Mouse (Mus musculus) kidney, adult 8-10 months (tissue): ENCODE measurements around the gene Idi1.
"Not testable (repeated sequence)": the region's sequence is repeated elsewhere in the genome, so short reads cannot be mapped to it uniquely, and the experiment has no call there.

Experiments
- DNase-seq, 2 experiments: peaks; one replicate each; pipeline ENCODE4 v3.0.0; 2022

The Idi1 gene

DNA sequence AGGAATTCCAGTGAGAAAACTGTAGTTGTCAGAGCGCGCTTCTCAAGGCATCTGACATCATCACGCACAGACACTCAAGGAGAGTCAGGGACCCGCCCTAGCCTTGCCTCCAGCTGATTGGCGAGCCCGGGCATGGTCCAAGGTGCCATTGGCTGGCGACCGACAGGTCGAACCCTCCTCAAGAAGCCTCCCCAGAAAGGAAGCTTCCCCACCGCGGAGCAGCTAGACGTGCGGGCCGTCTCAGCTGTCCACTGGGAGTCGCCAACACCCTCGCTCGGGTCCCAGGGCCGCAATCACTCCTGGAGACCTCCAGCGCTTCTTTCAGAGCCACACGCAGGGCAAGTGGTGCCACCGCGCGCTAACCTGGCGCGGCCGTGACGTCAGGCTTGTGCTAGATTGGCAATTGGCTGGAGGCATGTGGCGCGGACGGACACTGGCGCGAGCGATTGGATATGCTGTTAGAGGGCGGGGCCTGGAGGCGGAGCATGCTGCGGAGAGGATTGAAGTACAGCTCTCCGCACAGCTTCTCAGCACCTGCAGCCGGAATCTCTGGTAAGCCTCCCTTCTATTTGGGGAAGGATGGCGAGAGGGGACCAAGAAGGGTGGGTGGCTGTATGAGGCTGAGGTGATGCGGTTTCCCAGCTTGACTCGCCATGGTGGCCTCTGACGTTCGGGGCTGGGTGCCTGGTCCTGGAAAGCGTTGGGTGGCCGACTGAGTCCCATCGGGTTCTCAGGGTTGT is at the start of gene Idi1:
Gene Idi1, plus strand, starts transcription at position 57 of the 740 bp plus-strand sequence.
- peak; percentile 96 to 97 for DNase-seq

DNA sequence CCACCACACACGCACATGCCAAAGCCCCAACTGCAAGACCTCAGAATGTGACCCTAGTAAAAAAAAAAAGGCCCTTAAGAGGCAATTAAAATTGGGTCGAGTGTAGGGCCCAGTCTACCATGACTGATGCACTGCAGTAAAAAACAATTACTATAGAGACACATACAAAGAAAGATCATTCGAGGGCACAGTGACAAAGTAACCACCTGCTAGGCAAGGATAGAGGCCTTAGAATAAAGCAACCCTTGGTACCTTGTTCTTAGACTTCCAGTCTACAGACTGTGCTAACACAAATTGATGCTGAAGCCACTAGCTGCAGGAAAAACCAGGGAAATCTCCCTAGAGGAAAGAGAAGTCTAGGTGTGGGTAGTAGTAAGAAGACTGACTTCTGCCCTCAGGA is 46.9 kb upstream of the Idi1 start:
- no peak for DNase-seq

DNA sequence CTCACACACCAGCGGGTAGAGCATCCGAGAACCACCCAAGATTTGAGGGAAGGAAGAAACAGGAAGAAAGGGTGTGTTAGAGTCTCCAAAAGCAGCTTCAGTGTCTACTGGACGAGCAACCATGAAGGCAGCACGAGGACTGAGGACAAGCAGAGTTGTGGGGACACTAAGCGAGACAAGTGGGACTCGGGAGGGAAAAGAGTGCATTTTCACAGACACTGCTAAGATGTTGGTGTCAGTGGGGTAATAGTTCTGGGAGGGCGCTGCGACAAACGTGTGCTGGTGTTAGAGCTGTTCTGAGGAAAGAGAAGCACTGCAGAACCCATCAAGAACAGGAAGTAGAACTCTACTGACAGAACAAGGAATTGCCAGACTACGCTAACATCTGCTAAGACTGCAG is 46.2 kb upstream of the Idi1 start:
- DNase-seq, result no peak

DNA sequence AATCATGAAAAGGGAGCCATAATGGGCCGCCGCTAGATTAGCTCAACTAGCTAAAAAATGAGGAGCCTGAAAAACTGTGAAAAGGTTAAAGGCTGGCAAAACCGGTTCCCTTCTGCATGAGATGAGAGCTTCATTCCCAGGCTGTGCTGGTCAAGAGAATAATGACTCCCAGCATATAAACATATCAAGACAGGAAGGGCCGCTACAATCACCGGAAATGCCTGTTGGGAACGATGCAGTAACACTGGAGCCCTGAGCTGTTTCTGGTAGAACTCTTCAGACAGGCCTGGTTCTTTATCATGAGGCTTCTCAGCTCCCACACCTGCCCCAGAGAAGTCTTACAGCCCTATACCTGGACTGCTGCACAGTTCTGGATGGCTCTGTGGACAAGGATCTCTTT is 45.4 kb upstream of the Idi1 start:
- peak; percentile 41 to 45 for DNase-seq

DNA sequence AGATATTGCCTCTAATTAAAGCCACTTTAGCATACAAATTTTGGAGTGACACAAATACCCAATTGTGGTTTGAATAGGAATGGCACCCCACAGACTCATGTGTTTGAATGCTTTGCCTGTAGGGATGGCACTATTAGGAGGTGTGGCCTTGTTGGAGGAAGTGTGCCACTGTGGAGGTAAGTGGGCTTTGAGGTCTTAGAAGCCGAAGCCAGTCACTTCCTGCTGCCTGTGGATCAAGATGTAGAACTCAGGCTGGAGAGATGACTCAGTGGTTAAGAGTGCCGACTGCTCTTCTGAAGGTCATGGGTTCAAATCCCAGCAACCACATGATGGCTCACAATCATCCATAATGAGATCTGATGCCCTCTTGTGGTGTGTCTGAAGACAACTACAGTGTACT is 44.4 kb upstream of the Idi1 start:
- DNase-seq, result no peak

DNA sequence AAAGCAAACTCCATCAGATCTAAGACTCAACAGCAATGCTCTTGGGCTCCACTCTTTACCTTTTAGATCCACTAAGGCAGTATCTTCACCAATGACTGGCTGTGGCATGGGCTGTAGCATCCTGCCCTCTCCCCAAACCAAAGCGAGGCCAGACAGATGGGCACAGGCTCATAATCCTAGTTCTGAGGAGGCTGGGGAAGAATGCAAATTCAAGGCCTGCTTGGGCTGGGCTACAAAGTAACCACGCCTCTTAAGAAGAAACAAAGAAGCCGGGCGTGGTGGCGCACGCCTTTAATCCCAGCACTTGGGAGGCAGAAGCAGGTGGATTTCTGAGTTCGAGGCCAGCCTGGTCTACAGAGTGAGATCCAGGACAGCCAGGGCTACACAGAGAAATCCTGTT is 43.5 kb upstream of the Idi1 start:
- DNase-seq, result not testable (repeated sequence)

DNA sequence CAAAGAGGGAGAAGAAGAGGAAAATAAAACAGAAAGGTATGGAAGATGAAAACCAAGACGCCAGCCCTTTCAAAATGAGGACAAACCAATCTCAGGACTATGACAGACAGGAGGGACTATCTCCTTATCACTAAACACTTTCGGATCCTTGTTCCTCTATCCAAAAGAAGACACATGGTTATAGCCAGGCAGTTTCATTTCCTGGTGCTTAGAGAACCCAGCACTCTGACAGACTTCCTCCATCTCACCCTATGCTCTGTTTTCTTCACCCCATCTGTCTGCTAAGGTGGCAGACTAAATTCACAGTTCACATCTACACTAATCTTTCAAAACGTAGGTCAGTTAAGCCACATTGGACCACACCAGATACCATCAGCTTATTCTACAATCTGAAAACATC is 43.0 kb upstream of the Idi1 start:
- DNase-seq, result no peak

DNA sequence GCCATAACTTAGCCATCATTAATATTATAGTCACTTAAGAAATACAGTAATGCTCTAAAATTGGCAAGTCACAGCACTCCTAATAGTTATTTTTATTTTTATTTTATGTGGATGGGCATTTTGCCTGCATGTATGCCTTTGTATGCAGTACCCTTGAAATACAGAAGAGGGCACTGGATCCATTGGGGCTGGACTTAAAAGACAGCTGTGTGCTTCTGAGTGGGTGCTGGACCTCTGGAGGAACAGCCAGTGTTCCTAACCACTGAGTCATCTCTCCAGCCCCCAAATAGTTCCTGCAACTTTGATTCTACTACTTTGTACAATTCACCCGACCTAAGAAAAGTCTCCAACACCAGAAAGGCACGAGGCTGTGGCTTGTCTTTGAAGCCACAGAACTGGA is 37.6 kb upstream of the Idi1 start:
- DNase-seq, result peak in 1 of 2 experiments; percentile 16

DNA sequence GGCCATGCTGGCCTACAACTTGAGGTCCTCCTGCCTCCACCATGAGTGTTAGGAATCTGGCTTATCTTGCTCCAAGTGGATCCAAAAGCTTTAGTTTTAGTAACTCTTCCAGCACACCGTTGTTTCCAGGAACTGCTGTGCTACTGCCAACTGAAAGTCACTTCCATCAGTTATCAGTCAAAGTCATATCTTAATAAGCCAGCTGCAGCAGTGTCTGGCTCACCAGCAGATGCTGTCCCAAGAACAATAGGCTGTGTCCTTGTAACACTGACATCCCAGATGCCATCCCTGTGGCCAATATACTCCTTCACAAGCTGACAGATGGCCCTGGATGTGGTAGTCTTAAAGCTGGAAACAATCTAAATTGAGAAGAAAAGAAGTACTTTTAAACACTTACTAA is 36.0 kb upstream of the Idi1 start:
- no peak for DNase-seq

DNA sequence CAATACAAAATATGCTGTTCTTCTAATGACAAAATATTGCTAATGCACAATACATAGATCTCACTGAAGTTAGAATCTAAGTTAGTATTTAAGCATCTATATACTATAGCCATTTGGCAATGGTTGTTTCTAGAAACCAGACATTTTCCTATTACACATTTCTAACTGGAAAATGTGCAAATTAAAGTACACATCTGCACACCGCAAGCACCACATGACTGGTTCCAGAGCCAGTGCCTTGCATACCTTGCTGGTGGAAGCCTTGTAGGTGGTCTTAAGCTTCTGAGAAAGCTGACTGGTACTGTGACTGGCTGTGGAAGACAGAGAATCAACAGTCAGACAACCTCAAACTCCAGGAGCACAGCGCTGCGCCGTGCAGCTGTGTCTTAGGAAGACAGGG is 31.9 kb upstream of the Idi1 start:
- DNase-seq, result no peak

DNA sequence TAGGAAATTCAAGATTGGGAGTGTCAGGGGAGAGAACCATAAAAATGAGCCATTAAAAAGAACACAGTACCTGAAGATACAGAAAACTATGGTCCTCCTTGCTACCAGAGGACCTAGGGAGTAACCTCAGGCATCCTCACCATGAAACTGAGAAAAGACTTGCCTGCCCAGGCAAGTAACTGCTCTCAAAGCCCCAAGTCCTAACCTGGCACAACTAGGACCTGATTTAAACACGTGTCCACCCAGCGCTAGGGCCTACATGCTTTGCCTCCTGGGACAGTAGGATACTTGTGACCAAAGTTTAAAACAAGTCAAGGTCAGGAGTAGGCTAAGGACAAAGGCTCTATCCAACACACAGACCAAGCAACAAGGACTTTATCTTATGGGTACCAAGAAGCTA is 30.5 kb upstream of the Idi1 start:
- DNase-seq, result no peak

DNA sequence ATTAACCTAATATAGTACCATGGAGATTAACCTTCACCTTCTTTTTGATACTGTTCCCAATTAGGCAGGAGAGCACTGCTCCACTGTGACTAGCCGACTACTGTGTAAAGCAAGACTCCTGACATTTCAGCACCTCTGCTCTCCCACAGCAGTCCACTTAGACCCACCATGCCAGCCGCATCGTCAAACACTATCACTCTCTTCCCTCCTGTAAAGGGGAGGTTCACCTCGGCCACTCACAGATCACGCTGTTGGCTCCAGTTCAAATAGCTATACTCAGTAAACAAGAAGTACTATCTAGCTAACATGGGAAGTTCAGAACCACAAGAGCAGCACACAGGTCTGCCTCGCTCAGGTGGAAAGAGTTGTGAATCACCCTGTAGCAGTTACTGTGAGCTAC is 26.8 kb upstream of the Idi1 start:
- no peak for DNase-seq

DNA sequence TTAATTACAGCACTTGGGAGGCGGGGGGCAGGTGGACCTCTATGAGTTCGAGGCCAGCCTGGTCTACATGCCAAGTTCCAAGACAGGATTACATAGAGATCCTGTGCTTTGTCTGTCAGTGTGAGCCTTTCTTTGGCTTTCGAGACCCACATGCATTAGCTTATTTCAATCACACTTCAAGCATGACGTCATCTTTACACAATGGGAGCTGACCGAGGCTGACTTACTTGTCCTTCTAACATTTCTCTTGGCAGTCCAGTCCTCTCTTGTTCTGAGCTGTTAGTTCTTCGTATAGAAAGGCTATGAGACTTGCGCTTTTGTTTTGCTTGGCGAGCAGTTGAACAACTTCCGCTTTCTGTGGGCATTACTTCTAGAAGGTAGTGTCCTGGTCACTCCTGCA is 24.4 kb upstream of the Idi1 start:
- DNase-seq, result no peak

DNA sequence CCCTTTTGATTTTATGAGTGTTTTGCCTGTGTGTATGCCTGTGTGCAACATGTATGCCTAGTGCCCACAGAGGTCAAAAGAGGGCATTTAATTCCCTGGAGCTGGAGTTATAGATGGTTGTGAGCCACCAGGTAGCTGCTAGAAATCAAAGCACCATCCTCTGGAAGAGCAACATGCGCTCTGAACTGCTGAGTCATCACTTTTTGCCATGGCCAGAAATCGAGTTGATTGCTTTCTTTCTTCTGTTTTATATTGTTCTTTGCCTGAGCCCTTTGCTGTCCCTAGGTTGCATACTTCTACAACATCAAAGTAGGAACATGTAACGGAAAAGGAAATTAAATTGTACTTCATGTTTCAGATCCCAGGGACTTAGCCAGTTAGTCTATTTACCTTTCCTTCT is 20.3 kb upstream of the Idi1 start:
- no peak for DNase-seq

DNA sequence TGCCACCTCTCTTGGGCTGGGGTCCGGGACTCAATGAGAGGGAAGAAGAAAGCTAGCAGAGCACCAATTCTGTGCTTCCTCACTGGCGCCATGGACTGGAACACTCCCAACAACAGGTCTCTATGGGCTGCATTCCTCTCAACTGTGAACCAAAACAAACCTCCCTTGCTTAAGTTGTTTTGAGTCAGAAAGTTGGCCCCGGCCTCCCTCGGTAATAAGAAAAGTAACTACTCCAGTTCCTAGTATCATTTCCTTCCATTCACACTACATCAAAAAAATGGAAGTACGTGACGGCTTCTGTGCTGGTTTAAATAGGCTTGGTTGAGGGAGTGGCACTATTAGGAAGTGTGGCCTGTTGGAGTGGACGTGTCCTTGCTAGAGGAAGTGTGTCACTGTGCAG is 18.7 kb upstream of the Idi1 start:
- DNase-seq, result peak; percentile 35 to 45

DNA sequence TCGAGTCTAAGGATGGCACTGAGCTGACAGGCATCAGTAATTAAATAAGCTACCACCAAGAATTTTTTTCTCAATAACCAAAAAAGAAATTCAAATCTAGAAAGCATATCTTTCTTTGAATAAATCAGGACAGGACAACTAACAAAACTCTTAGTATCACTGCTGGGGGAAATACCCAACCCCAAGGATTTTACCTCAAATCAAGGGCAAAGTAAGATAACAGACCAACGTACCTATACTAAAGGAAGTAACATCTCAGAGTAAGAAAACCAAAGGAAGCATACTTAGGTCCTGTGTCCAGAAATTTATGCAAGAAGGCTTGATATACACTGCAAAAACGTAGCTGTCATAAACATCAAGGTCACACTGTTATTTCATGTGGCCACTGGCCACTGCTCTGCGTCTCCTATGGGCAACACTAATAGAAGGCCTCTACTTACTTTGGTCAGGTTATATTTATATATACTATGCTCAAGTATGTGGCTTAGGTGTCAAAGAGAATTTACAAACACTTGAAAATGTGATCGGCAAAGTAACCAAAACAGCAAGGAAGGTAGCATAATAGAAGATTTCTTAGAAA is 15.6 kb upstream of the Idi1 start:
- no peak for DNase-seq

DNA sequence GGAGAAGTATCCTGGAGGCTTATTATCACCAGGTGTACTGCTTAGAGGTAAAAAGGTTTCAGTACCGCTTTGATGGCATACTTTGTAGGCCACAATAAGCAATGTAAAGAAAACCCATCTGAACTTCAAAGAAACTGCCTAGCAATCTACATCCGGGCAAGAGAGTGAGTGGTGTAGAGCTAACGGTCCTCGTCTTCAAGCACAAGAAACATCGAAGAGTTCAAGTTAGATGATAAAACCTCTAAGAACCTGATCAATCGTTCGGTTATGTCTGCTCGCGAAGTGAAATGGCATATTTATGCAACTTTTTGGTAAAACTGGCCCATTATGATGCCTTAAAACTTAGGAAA is 15.2 kb upstream of the Idi1 start:
- no peak for DNase-seq

DNA sequence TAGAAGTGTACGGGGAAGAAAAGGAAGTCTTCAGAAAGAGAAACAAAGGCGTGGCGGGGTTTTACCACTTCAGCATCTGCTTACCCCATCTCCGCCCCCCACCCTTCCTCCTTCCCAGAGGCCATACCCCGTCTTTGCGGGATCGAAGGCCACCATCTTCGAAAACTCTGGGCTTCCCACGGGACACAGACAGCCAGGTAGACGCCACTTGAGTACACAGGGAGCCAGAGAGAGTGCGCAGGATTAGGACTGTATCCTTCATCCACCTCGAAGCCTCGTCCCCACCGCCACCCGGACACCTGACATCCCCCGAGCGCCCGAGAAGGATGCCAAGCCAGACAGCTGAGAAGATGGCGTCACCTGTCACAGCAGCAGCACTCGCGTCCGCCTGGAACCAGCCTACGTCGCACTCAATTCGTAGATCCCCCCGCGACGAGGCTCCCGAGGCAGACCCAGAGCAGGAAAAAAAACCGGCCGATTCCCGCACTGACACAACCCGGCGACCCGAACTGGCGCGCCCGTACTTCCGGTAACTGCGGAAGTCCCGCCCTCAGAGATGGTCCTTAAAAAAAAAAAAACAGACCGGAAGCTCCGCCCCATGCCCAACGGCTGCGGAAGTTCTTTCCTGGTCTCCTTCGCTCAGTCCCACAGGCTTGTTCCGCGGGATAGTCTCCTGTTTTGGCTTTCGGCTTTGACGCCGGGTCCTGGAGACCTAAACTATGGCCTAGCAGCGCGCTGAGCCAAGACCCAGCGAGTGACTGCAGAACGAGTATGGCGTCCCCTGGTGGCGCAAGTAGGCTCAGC is 14.6 kb upstream of the Idi1 start:
- peak; percentile 90 to 92 for DNase-seq

DNA sequence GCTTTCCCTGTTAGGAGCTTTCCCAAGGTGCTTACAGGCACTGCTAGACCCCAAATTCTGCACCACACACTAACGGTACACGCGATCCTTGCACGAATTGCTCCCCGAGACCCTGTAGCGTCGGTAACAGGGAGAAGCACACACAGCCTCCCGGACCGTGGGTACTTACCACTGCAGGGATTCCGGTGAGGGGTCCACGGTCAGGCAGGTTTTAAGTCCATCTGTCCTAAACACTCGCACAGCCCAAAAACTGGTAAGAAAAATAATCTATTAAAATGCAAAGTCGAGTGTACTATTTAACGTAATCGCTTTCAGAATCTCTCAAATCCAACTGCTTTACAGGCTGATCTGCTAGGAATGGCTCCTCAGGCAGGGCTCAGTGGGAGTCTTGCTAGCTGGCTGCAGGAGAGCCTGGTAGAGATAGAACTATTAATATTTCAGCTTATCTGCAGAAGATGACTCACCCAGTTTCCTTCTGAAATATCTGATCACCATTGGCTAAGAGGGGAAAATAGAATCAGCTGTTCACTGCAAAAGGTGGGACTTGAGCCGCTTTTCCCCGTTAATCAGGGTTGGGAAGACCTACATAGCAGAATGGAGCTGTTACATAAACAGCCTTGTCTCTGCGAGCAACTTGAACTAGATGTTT is 13.9 kb upstream of the Idi1 start, which contains the start of gene Wdr37:
Gene Wdr37, minus strand, starts transcription at position 596 of the 649 bp plus-strand sequence.
- peak; percentile 34 to 43 for DNase-seq

DNA sequence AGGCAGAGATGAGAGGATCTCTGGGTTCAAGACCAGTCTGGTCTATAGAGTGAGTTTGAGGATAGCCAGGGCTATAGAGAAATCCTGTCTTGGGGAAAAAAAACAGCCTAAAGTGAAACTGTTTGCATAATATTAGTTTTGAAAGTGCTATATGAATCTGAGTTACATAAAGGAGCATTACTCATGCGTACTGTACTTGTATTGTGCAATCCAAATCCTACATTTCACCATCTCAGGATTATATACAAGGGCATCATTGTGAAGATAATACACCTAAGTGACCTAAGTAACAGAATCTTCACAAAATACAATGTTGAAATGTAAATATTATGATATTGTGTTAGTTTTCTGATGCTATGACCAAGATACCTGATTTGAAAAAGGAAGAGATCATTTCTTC is 11.5 kb upstream of the Idi1 start:
- DNase-seq, result no peak

DNA sequence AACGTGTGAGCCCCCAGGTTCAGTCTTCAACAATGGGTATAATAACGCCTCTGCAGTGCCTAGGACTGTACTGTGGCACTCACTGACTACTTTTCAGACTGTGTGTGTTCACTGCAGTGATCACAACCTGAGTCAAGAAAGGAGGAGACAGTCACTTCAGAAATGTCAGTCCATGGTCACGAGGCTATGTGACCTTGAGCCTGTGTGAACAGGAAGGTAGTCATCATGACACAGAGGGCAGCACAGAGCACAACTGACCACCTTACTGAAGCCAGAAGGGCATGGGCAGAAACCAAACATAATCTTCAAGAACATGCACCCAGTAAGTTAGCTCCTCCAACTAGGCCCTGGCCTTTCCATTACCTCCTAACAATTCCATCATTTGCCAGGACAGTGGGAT is 3.7 kb upstream of the Idi1 start:
- DNase-seq, result no peak

DNA sequence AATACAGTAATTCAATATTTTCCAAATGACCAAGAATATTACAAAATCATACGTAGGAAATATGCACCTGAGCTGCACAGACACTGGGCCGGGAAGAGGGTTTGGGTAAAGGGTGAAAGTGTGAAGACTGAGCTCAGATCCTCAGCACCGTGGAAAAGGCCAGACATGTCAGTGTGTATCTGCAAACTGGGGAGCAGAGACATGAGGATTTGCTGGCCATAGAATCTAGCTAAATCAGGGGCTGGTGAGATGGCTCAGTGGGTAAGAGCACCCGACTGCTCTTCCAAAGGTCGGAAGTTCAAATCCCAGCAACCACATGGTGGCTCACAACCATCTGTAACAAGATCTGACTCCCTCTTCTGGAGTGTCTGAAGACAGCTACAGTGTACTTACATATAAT is 1.4 kb upstream of the Idi1 start:
- not testable (repeated sequence) for DNase-seq

DNA sequence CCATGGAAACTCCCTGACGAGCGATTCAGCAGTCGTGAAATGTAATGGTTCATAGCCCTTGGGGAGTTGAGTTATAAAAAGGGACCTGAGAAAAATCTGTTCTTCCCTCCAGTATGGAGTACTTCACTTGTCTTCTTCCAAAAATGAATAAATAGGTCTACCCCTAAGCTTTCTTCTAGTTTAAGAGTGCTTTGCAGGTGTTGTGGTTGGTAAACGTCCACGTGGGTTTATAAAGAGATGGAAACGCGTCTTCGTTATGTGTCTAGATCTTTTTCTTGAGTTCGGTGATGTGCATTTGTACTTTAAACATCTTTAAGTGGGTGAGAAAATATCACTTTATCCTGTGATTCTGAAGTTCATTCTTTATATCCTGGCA is 872 bp downstream of the Idi1 start:
- DNase-seq, result no peak

DNA sequence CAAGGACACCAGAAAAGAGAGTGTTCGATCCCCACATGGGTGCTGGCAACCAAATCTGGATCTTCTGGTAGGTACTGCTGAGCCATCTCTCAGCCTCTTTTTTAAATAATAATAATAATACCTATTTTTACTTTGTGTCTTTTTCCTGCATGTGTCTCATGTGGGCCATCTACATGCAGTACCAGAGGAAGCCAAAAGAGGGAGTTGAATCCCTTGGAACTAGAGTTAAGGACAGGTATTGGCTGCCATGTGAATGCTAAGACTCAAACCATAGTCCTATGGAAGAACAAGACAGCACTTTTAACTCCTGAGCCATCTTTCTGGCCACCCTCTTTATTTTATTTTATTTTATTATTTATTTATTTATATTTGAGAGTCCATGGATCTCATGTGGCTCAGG is 3.3 kb downstream of the Idi1 start:
- DNase-seq, result peak in 1 of 2 experiments; percentile 32
